Mouse (Mus musculus) CH12.LX (cell line): ENCODE data around the gene Crat.

ENCODE experiments used
- MXI1 ChIP-seq: IDR thresholded peaks from 2 replicates; pipeline ENCODE4 v1.6.1; 2011; ENCODE audit warnings: mild to moderate bottlenecking, low read depth, low read length, improper control_type of control experiment
- ZMIZ1 ChIP-seq: IDR thresholded peaks from 2 replicates; pipeline ENCODE4 v1.6.1; 2012; ENCODE audit warnings: low read depth, mild to moderate bottlenecking, inconsistent platforms, low read length, improper control_type of control experiment
- ZNF384 ChIP-seq: IDR thresholded peaks from 2 replicates; pipeline ENCODE4 v1.6.1; 2012; ENCODE audit warnings: low read depth, low read length, improper control_type of control experiment, inconsistent platforms

DNA sequence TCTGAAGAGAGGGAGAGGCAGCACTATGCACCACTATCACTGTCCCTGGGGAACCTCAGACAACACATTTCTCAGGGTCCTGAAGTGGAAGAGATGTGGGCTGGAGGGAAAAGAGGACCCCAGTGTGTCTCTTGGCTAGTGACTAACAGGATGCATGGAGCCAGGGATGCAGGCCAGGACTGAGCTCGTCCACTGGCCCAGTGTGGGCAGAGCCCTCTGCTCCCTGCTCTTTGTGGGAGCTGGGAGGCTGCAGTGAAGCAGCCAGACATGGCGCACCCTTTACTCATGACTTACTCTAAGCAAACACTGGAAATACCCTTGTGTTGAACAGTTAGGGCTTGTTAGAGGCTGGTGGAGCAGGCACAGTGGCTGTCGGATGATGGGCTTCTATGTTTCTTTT is 38.0 kb upstream of the Crat start:
- no peak for TF ChIP-seq ZMIZ1
- no peak for TF ChIP-seq ZNF384
- TF ChIP-seq MXI1 = no peak
